Mouse (Mus musculus): Measurements from ENCODE around the gene Ptms. TPM values are rescaled to one million over a fixed set of nuclear protein-coding genes. Genes with fewer than 3 reads are reported as not detected.

Ptms gene
- polyA plus RNA-seq, 1 experiment = 2,839 TPM

GRCm38 (mm10) chr6:124915160-124915941, 4.6 kb downstream of the Ptms start:
- Histone ChIP-seq H3K4me1 (ENCODE audit: control insufficient read depth, insufficient read depth, low read length) (peaks cover 18% of the 10 kb centered on the region), H3K27me3 (replicated peaks; ENCODE audit: control insufficient read depth, insufficient read depth, low read length) (no peaks in the 10 kb centered on the region), H3K36me3 (ENCODE audit: control insufficient read depth, insufficient read depth, low read length) (peaks cover 3% of the 10 kb centered on the region; the same call in 1 of the 2 replicates), H3K27ac (ENCODE audit: insufficient read depth, low read depth, low read length) (peak overlapping the region; percentile 97), H3K4me3 (ENCODE audit: insufficient read depth, low read depth, low read length) (peak overlapping the region; percentile 96)
- peak; percentile 30 for TF ChIP-seq POLR2A (IDR thresholded peaks at IDR 0.05; ENCODE audit: low read depth, low read length)
- no peak for TF ChIP-seq CTCF (conservative IDR thresholded peaks at IDR 0.05; ENCODE audit: insufficient read depth, insufficient read length, low read depth, low read length)
- 14% methylated on average over 22 of the region's 22 CpGs for WGBS
- DNase-seq = peak; percentile 75

GRCm38 (mm10) chr6:124914511-124914910, 5.4 kb downstream of the Ptms start:
- Histone ChIP-seq H3K27me3 (replicated peaks; ENCODE audit: control insufficient read depth, insufficient read depth, low read length) (no peaks in the 10 kb centered on the region), H3K4me3 (ENCODE audit: insufficient read depth, low read depth, low read length) (no peak overlapping the region), H3K27ac (ENCODE audit: insufficient read depth, low read depth, low read length) (no peak overlapping the region), H3K4me1 (ENCODE audit: control insufficient read depth, insufficient read depth, low read length) (peaks cover 15% of the 10 kb centered on the region), H3K36me3 (ENCODE audit: control insufficient read depth, insufficient read depth, low read length) (peaks cover 3% of the 10 kb centered on the region; the same call in 1 of the 2 replicates)
- 72% methylated on average over 7 of the region's 7 CpGs for WGBS
- TF ChIP-seq CTCF (conservative IDR thresholded peaks at IDR 0.05; ENCODE audit: insufficient read depth, insufficient read length, low read depth, low read length) = no peak
- TF ChIP-seq POLR2A (IDR thresholded peaks at IDR 0.05; ENCODE audit: low read depth, low read length) = no peak
- no peak for DNase-seq

- TF ChIP-seq POLR2A (IDR thresholded peaks at IDR 0.05; ENCODE audit: low read depth, low read length) (peak; percentile 15), CTCF (conservative IDR thresholded peaks at IDR 0.05; ENCODE audit: insufficient read depth, insufficient read length, low read depth, low read length) (no peak)
- 54% methylated on average over 14 of the region's 14 CpGs for WGBS
- Histone ChIP-seq H3K4me1 (ENCODE audit: control insufficient read depth, insufficient read depth, low read length) (peaks cover 15% of the 10 kb centered on the region), H3K4me3 (ENCODE audit: insufficient read depth, low read depth, low read length) (no peak overlapping the region), H3K27me3 (replicated peaks; ENCODE audit: control insufficient read depth, insufficient read depth, low read length) (no peaks in the 10 kb centered on the region), H3K36me3 (ENCODE audit: control insufficient read depth, insufficient read depth, low read length) (peaks cover 3% of the 10 kb centered on the region; the same call in 1 of the 2 replicates), H3K27ac (ENCODE audit: insufficient read depth, low read depth, low read length) (no peak overlapping the region)
- DNase-seq = peak; percentile 82
These were observed 6.1 kb downstream of the Ptms start for GRCm38 (mm10) chr6:124913721-124914285.

- Histone ChIP-seq H3K4me3 (ENCODE audit: insufficient read depth, low read depth, low read length) (no peak overlapping the region), H3K27me3 (replicated peaks; ENCODE audit: control insufficient read depth, insufficient read depth, low read length) (no peaks in the 10 kb centered on the region), H3K4me1 (ENCODE audit: control insufficient read depth, insufficient read depth, low read length) (peaks cover 15% of the 10 kb centered on the region), H3K36me3 (ENCODE audit: control insufficient read depth, insufficient read depth, low read length) (peaks cover 3% of the 10 kb centered on the region; the same call in 1 of the 2 replicates), H3K27ac (ENCODE audit: insufficient read depth, low read depth, low read length) (no peak overlapping the region)
- no peak for TF ChIP-seq CTCF (conservative IDR thresholded peaks at IDR 0.05; ENCODE audit: insufficient read depth, insufficient read length, low read depth, low read length)
- DNase-seq = peak; percentile 31
- WGBS = 33% methylated on average over 6 of the region's 6 CpGs
These were observed 6.7 kb downstream of the Ptms start for GRCm38 (mm10) chr6:124913214-124913613.

GRCm38 (mm10) chr6:124911533-124912218, 8.2 kb downstream of the Ptms start, which contains the start of gene Lag3:
Gene Lag3 (minus strand): TSS chr6:124911705.
- 31% methylated on average over 13 of the region's 13 CpGs for WGBS
- no peak within 1 kb of the TSS for H3K27ac ChIP-seq (ENCODE audit: insufficient read depth, low read depth, low read length)
- DNase-seq = no peak
- TF ChIP-seq CTCF (conservative IDR thresholded peaks at IDR 0.05; ENCODE audit: insufficient read depth, insufficient read length, low read depth, low read length) = no peak
- no peak for TF ChIP-seq POLR2A (IDR thresholded peaks at IDR 0.05; ENCODE audit: low read depth, low read length)
- no peaks in the 10 kb centered on the region for H3K27me3 ChIP-seq (replicated peaks; ENCODE audit: control insufficient read depth, insufficient read depth, low read length)
- no peak within 1 kb of the TSS for H3K4me3 ChIP-seq (ENCODE audit: insufficient read depth, low read depth, low read length)
- peaks cover 3% of the 10 kb centered on the region; the same call in 1 of the 2 replicates for H3K36me3 ChIP-seq (ENCODE audit: control insufficient read depth, insufficient read depth, low read length)
- H3K4me1 ChIP-seq (ENCODE audit: control insufficient read depth, insufficient read depth, low read length) = peaks cover 15% of the 10 kb centered on the region

- H3K36me3 ChIP-seq (ENCODE audit: control insufficient read depth, insufficient read depth, low read length) = peaks cover 3% of the 10 kb centered on the region; the same call in 1 of the 2 replicates
- no peaks in the 10 kb centered on the region for H3K27me3 ChIP-seq (replicated peaks; ENCODE audit: control insufficient read depth, insufficient read depth, low read length)
- peaks cover 15% of the 10 kb centered on the region for H3K4me1 ChIP-seq (ENCODE audit: control insufficient read depth, insufficient read depth, low read length)
- no peak overlapping the region for H3K27ac ChIP-seq (ENCODE audit: insufficient read depth, low read depth, low read length)
- H3K4me3 ChIP-seq (ENCODE audit: insufficient read depth, low read depth, low read length) = no peak overlapping the region
- 31% methylated on average over 32 of the region's 32 CpGs for WGBS
- TF ChIP-seq POLR2A (IDR thresholded peaks at IDR 0.05; ENCODE audit: low read depth, low read length) = no peak
- no peak for TF ChIP-seq CTCF (conservative IDR thresholded peaks at IDR 0.05; ENCODE audit: insufficient read depth, insufficient read length, low read depth, low read length)
- DNase-seq = no peak
These were observed 9.9 kb downstream of the Ptms start for GRCm38 (mm10) chr6:124910032-124910431.

- Histone ChIP-seq H3K36me3 (ENCODE audit: control insufficient read depth, insufficient read depth, low read length) (no peaks in the 10 kb centered on the region), H3K4me3 (ENCODE audit: insufficient read depth, low read depth, low read length) (no peak overlapping the region), H3K27me3 (replicated peaks; ENCODE audit: control insufficient read depth, insufficient read depth, low read length) (no peaks in the 10 kb centered on the region), H3K27ac (ENCODE audit: insufficient read depth, low read depth, low read length) (no peak overlapping the region), H3K4me1 (ENCODE audit: control insufficient read depth, insufficient read depth, low read length) (peaks cover 7% of the 10 kb centered on the region; the same call in 1 of the 2 replicates)
- 66% methylated on average over 1 of the region's 1 CpGs for WGBS
- no peak for DNase-seq
- TF ChIP-seq CTCF (conservative IDR thresholded peaks at IDR 0.05; ENCODE audit: insufficient read depth, insufficient read length, low read depth, low read length) (no peak), POLR2A (IDR thresholded peaks at IDR 0.05; ENCODE audit: low read depth, low read length) (no peak)
These were observed 12.1 kb downstream of the Ptms start for GRCm38 (mm10) chr6:124907767-124908166.
